Mouse (Mus musculus) spleen, adult 2 months (tissue): ENCODE measurements around the gene 1810010H24Rik.

Source experiments
- CTCF ChIP-seq: fragments of 200-500 bp; IDR thresholded peaks from 2 replicates; pipeline ENCODE4 v1.5.1; 2011; ENCODE audit warnings: mild to moderate bottlenecking, inconsistent platforms; ENCODE audit not compliant: insufficient read depth, insufficient read length, insufficient replicate concordance; ENCODE audit errors: extremely low read depth
- POLR2A ChIP-seq: fragments of 200-500 bp; IDR thresholded peaks from 2 replicates; pipeline ENCODE4 v1.6.1; 2011; ENCODE audit warnings: low read depth, low read length, inconsistent platforms

DNA sequence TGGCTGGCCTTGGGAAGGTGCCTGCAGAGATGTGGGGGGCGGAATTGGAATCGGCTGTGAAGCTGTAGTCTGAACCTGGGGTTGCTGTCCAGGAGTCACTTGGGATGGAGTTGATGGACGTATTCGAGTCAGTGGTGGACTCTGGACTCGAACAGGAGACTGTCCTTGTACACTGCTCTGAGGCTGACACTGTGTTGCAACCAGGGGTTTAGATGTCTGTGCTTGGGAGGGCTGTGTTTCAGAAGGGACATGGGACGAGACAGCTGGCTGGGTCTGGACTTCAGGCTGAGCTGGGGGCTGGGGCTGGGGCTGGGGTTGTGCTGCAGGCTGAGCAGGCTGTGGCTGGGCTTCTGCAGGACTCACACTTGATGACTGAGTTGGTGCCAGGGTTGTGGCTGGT lies 29.4 kb downstream of the 1810010H24Rik start:
- TF ChIP-seq POLR2A (no peak), CTCF (no peak)
